Mouse (Mus musculus): ENCODE results near the gene Dusp11. TPM values are rescaled to one million over a fixed set of nuclear protein-coding genes. Genes with fewer than 3 reads are reported as not detected.
A peak's percentile ranks its signal among the peaks of the same experiment; 100 is the strongest.

Dusp11 gene
- total RNA-seq, 2 experiments from 2014 or later: 107 to 157 TPM

DNA sequence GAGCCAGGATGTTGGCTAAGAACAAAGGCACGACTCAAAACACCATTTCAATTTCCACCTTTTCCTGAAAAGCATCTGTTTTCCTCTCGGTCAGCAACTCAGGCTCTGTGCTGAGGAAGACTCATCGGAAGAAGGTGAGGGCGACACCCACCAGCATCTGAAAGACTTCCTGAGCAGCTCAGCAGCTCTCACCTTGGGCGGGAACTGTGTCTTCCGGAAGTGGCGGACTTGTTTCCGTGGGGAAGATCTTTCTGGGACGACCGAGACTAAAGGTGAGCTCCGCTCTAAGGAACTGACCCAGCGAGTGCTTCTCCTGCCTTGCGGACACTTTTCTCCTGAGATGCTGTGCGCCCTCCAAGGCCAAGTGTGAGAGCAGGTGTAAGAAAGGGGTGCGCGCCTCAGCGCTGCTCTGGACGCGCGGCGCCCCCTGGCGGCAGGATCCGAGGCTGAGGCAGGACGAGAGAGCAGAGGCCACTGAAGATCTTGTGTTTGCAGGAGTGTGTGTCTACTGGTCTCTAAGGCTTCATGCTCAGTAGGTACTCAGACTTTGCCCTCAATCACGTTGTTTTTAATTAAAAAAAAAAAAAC is 66.3 kb downstream of the Dusp11 start:
- peak in 1 of 2 experiments; percentile 31 for DNase-seq (ENCODE audit: low spot score in 2 of 2)

Other genes with a start within 250 kb of the Dusp11 start
- gene Nat8f7, start 248.5 kb downstream of the Dusp11 start, total RNA-seq (2021): 1 to 10 TPM; 3.0 to 3.3 TPM
- under 1 TPM; 0.30 to 0.61 TPM for gene Nat8f3, start 195.9 kb downstream of the Dusp11 start, total RNA-seq (2021)
- 1 to 10 TPM; 1.4 to 1.8 TPM for gene Nat8f6, start 140.7 kb downstream of the Dusp11 start, total RNA-seq (2021)
- gene Nat8f5, start 140.7 kb downstream of the Dusp11 start, total RNA-seq (2021): 10 to 100 TPM in 1 of 2 experiments, 1 to 10 TPM in 1; 7.0 to 10.2 TPM
- 1 to 10 TPM; 4.1 to 5.4 TPM for gene Nat8, start 129.6 kb downstream of the Dusp11 start, total RNA-seq (2021)
- 1 to 10 TPM; 1.6 to 3.1 TPM for gene Nat8f2, start 92.5 kb downstream of the Dusp11 start, total RNA-seq (2021)
- gene Nat8f4, start 56.8 kb downstream of the Dusp11 start, total RNA-seq (2021): 1 to 10 TPM; 7.0 to 9.5 TPM
- gene Tprkb, start 49.8 kb downstream of the Dusp11 start, total RNA-seq (2021): 10 to 100 TPM; 38.4 to 47.2 TPM
- gene Nat8f1, start 46.0 kb downstream of the Dusp11 start, total RNA-seq (2021): 10 to 100 TPM; 25.5 to 45.2 TPM
- not detected for gene Figla, start 54.5 kb upstream of the Dusp11 start, total RNA-seq (2021)
- under 1 TPM; 0.80 to 0.90 TPM for gene Add2, start 67.0 kb upstream of the Dusp11 start, total RNA-seq (2021)
- gene Tgfa, start 233.6 kb upstream of the Dusp11 start, total RNA-seq (2021): 10 to 100 TPM in 1 of 2 experiments, 1 to 10 TPM in 1; 5.1 to 14.0 TPM